Mouse (Mus musculus) subcutaneous adipose tissue, adult 2 months (tissue): ENCODE data around the gene 2310007B03Rik. TPM values are rescaled to one million over a fixed set of nuclear protein-coding genes. Genes with fewer than 3 reads are reported as not detected.

Experiments used
- polyA plus RNA-seq: library from polyadenylated mRNA; depleted of rRNA; stranded (reverse); fragments of >200 nt; gene quantifications from 2 replicates; pipeline ENCODE4 v1.2.3, GENCODE M21; 2012; ENCODE audit warnings: low replicate concordance; rRNA removed

The 2310007B03Rik gene
- 6.3 TPM in 1 of 2 replicates, not detected in the other for polyA plus RNA-seq

DNA sequence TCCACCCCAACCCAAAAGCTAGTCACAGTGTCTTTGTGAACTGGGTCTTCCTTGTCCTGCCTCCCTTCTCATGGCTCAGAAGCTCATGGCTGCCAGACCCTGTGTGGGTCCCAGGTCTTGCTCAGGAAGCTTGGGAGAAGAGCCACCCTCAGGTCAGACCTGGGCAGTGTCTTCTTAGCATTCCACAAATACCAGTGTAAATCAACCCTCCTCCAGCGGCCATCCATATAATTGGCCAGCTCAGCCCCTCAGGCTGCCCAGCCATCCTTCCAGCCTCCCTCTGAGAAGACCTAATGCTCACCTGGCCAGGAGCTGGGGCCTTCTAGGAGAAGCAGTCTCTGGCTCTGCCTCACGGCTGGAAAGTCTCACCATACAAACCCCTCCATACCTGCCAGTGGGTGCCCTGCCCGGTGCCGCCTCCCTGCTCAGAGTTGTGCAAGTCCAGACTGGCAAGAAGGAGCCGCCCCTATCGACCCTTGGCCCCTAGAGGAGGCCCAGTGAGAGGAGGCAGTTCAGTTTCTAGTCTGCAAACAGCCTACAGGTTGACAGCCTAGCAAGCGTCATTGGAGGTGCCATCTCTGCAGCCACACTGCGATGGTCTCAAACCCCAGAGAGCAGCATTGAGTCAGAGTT is at the start of gene 2310007B03Rik:
2310007B03Rik (minus strand) TSS at position 448 of the 633 bp plus-strand sequence.

DNA sequence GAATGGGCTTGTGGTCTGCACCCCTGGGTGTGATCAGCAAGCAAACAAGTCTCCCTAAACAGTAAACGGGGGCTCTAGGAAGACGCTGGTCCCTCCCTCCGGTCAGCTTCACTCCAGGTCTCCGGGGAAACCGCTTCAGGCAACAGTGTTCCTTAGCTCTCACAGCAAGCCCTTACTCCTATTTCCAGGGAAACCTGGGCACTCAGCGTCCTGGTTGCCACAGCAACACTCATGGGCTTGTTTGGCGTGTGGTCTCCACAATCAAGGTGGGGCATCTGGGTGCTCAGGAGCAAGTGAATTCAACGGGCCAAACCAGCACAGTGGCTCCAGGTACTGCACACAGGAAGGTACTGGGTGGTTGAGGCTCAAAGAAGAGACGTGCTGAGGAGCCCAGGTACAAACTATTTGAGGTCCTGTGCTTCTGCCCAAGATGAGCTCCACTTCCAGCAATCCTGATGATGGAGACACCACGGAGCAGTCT is 7.6 kb upstream of the 2310007B03Rik start, which contains the start of gene Crocc2:
Crocc2 (plus strand) TSS at position 431 of the 481 bp plus-strand sequence.

DNA sequence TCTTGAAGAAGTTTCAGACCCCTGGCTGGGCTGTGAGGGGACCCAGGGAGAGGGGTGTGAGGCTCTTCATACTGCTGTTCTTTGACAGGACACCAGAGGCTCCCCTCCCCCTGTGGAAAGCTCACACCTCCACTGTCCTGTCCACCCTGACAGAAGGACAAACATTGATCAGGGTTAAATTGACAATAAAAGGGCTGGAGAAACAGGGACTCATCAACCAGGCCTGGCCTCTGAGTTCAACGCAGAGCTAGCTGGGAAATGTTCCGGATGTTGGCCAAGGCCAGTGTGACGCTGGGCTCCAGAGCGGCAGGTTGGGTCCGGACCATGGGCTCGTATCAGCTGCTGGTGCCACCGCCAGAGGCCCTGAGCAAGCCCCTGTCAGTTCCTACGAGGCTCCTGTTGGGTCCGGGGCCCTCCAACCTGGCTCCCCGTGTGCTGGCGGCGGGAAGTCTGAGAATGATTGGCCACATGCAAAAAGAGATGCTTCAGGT is 25.7 kb downstream of the 2310007B03Rik start, which contains the start of gene Agxt:
Agxt (plus strand) TSS at position 205 of the 491 bp plus-strand sequence.

DNA sequence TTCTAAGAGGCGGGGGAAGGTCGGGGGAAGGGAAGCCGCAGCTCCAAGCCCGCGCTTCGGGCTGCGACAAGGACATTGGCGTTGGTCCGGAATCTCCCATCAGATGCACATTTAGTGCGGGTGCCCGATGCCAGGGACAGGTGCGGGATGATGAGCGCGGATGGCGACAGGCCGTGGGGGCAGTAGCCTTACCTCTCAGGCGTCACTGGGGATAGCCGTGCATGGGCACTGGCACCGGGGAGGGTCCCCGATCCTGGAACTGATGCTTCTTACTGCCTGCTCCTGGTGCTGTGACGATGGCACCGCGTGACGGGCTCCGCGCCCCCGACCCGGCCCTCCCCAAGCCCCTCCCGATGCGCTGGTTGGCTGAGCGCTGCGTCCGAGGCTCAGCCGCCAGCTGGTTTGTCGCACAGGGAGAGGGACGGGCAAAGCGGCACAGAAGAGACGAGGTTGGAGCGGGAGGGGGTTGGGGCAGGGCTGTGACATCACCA is 59.1 kb downstream of the 2310007B03Rik start, which contains the start of gene Kif1a:
Kif1a (minus strand) TSS at position 381 of the 491 bp plus-strand sequence.

Other genes starting within 250 kb of the 2310007B03Rik start
- gene Capn10, start 226.6 kb downstream of the 2310007B03Rik start, polyA plus RNA-seq = 20.2 and 30.9 TPM in 2 replicates
- gene Gpr35, start 210.1 kb downstream of the 2310007B03Rik start, polyA plus RNA-seq = 2.5 and 3.6 TPM in 2 replicates
- 0.18 TPM in 1 of 2 replicates, not detected in the other for gene Aqp12, start 154.6 kb downstream of the 2310007B03Rik start, polyA plus RNA-seq
- 1.2 and 8.5 TPM in 2 replicates for gene Kif1a, start 59.0 kb downstream of the 2310007B03Rik start, polyA plus RNA-seq
- gene Agxt, start 25.7 kb downstream of the 2310007B03Rik start, polyA plus RNA-seq = 0.10 TPM in 1 of 2 replicates, not detected in the other
- gene Crocc2, start 7.8 kb upstream of the 2310007B03Rik start, polyA plus RNA-seq = 0.06 and 0.50 TPM in 2 replicates
- 15.1 and 63.4 TPM in 2 replicates for gene Sned1, start 74.9 kb upstream of the 2310007B03Rik start, polyA plus RNA-seq
- 13.0 and 14.8 TPM in 2 replicates for gene Mterf4, start 145.0 kb upstream of the 2310007B03Rik start, polyA plus RNA-seq
- gene Ppp1r7, start 181.9 kb upstream of the 2310007B03Rik start, polyA plus RNA-seq = 4.0 and 4.9 TPM in 2 replicates
- 2.4 and 5.8 TPM in 2 replicates for gene Pask, start 182.5 kb upstream of the 2310007B03Rik start, polyA plus RNA-seq
- gene Ano7, start 213.0 kb upstream of the 2310007B03Rik start, polyA plus RNA-seq = 0.50 TPM in 1 of 2 replicates, not detected in the other